Mouse (Mus musculus): ENCODE data around the gene Ltbp2.

The Ltbp2 gene

DNA sequence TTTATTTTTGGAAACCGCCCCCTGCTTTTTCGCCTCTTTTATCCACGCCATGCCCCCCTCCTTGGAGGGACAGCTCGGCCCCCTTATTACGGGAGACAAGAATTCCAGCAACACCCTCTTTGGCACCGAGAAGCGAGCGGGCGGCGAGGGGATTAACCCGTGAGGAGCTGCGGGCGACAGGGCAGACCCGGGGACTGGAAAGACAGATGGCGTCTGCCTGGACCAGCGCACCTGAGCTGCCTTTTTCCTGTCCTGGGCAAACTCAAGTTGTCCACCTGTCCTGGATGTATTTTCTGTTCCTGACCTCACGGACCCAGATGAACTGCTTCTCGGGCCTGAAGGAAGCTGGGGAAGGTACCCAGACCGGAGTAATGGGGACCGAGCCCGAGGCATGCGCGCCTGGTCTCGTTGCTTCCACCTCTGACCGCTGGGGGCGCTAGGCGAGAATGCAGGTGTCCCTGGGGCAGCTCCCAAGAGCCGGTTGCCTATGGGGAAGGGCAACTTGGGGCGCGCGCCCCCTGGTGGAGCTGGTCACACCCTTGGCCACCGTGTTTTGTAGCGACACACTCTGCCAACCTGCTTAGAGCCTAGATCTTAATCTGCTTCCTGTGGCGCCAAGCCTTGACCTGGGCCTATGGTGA, at the start of gene Ltbp2:
Gene Ltbp2, minus strand, starts transcription at position 52 of the 641 bp plus-strand sequence.
- peak; percentile 86 for DNase-seq (ENCODE audit: low read depth, low spot score)

DNA sequence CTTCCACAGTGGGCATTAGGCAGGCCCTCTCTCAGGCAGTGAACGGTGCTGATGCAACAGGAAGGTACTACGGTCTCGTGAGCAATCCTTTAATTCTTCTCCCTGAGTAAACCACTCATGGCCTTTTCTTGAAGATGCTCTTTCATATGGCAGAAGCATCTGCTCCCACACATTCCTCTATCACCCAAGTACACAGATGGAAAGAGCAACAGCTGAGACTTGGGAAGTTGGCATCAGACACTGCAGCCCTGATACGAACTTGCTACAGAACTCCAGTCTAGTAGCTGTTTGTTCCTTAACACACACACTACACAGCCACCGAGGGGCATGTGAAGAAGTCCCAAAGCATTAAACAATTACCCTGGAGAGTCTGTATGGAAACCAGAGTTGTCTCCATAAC, 48.0 kb upstream of the Ltbp2 start:
- no peak for DNase-seq (ENCODE audit: low read depth, low spot score)

DNA sequence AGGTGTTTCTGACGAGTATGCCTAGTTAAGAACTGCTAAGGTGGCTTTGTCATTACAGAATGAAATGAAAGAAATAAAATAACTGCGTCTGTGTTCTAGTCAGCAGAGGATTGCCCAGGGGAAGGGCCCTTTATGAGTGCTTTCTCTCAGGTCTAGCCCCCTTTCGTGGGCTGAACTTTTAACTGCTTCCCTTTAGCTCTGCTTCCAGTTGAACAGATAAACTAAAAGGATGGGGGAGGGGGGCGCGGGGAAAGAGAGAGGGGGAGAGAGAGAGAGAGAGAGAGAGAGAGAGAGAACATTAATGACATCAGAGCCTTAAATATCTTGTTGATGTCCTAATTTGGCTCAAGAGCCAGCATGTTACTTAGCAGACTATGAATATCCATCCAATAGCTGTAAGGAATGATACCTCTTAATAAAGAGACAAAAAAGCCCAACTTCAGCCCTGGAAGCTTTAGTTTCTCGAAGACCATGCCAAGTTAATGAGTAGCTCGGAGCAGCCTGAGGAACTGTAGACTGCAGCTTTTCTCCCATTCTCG, 45.6 kb upstream of the Ltbp2 start:
- no peak for DNase-seq (ENCODE audit: low read depth, low spot score)

DNA sequence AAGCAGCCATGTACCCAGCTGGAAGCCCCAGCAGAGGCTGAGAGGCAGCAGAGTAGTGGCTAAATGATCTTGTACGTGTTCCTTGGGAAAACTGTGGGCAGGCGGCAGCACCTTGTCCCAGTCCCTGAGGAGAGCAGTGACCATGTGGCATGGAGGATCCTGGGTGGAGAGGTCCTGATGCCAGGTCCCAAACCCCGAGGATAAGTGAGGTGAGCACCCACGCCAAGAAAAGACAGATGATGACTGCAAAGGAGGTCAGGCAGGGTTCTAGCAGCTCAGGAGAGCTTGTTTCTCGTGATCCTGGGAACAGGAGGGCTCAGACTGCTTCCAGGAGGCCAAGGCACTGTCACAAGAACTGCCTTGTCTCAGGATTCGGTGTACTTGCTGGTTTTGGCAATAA, 42.5 kb upstream of the Ltbp2 start:
- DNase-seq (ENCODE audit: low read depth, low spot score) = no peak

DNA sequence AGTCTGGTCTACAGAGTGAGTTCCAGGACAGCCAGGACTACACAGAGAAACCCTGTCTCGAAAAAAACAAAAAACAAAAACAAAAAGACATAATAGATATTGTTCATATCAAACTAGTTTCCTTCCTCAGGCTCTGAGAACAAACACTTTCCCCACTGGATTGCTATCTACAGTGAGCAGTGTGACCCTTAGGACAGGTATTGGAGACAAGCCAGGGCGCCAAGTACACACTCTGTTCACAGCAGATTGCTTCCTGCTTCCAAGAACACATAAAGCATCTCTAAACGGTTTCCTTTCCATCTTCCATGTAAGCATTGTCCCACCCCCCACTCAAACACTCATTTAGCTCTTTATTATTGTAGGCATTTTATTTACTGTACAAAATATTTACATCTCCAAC, 41.5 kb upstream of the Ltbp2 start:
- DNase-seq (ENCODE audit: low read depth, low spot score) = no peak

DNA sequence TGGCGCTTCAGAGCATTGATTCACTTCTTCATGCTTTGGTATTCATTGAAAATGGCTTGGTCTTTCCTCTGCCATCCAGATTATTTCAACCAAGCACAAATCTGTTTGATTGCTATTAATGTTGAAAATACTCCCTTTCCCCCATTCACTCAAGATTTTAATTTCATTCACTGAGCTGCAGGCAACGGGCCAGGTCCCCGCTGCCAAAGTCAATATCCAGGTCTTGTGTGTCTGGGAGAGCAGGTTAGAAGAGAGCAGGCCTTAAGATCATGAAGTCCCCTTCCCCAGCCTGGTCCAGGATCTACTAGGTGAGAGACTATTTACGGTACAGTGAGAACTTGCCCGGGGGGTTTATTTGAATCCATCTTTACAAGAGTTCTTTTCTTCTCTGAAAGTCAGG, 38.6 kb upstream of the Ltbp2 start:
- no peak for DNase-seq (ENCODE audit: low read depth, low spot score)

DNA sequence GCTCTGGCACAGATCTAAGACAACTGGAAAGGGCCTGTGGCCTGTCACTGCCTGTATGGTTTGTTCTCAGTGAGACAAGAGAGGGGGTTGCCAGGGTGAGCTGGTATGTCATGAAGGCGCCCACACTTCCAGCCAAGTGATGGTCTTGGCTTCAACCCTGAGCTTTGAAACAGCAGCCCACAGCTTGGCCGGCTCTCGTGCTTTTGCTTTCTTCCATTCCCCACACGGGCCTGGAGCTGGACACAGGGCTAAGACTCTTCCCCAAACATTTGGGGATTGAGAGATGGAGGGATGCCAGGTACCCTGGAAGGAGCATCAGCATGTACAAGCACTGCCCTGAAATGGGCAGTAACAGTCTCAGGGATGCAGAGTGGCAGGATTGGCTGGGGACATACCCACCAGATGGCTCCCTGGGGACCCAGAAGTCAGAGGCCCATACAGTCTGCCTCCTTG, 36.3 kb upstream of the Ltbp2 start:
- no peak for DNase-seq (ENCODE audit: low read depth, low spot score)

DNA sequence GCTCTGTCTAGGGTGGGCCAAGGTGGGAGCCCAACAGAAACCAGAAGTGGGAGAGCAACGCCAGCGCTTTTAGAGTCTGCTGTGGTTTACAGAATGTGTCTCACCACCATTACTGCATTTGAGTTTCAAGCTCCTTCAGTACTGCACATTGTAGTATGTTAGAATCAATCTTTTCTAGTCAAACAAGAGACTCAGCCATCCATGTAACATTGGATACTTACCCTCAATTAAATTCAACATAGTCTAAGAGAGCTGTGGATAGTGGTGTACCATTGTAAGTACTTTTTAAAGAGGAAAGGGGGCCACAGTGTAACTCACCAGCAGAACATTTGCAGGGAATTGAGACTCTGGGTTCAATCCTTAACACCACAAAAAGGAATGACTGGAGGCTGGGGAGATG, 35.3 kb upstream of the Ltbp2 start:
- no peak for DNase-seq (ENCODE audit: low read depth, low spot score)

DNA sequence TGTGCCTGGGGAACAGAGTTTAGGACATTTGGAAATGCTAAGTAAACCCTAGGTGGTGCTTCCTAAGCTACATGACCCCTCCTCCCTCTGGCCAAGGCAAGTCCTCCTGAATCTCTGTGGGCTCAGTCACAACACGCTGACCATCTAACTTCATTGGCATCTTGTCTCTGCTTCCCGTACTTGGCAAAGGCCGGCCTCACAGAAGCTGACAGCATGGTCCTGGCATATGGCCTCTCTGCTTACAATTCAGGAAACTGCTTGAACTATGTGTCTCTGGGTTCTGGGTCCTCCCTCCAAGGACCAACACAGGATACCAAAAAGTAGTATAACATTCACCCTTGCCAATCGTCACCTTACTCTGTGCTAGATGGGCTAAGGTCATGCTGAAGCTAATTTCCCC, 33.7 kb upstream of the Ltbp2 start:
- no peak for DNase-seq (ENCODE audit: low read depth, low spot score)

DNA sequence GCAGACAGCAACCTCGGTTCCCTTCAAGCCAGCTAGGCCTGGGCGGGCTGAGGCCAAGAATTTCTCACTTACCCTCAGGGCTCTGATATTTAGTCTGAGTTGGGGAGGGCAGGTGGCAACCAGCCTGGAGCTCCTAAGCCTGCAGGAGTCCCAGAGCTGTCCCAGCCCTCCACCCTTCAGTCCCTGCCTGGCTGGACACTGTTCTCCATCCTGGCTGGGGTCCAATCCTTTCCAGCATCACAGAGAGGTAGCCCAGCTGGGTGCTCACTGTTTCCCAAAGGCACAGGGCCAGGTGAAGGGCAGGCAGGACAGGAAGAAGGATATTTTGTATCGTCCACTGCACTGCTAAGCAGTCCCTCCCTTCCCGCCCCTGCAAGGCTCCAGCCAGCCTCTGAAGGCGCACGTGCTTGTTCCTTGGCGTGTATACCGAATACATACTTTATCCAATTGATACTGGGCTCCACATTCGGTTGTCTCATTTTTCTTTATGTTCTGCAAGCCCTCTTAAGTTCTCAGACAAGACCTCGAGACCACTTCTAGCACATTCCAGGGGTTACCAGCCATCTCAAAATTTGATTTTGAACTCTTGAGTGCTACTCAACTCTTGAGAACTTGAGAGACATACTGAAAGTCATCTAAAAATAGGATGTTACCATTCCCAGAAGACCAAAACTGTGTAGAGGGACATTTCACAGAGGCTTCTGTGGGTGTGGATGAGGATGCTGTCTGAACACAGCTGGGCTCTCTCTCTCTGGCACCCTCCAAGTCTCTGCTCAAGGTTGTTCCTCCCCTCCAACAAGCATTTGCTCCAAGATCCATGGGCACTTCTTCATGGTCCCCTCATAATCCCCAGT, 31.5 kb upstream of the Ltbp2 start:
- no peak for DNase-seq (ENCODE audit: low read depth, low spot score)

DNA sequence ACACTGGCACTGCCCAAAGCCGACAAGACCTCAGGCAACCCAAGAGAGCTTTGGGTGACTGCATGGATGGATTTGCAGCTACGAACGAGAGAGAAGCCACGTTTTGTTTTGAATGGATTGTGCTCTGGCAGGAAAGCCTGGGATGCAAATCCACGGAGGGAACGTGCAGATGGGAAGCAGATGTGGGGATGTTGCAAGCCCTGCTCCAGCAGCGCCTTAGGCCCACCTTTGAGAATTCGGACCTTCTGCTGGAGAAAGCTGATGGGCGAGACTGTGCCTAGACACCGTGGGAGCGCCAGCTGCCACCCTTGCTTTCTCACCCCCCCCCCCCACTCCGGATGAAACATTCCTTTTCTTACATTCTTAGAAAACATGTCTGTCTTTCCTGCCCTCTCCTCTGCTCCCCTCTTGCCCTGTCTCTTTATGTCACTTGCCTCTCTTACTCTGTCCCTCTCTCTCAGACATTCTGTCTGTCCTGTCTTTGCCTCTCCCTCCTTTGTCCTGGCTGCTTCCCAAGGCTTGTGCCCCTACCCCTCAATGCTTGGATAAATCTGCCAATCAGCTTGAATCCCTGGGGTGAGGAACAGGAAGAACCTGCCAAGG, 30.8 kb upstream of the Ltbp2 start:
- no peak for DNase-seq (ENCODE audit: low read depth, low spot score)

DNA sequence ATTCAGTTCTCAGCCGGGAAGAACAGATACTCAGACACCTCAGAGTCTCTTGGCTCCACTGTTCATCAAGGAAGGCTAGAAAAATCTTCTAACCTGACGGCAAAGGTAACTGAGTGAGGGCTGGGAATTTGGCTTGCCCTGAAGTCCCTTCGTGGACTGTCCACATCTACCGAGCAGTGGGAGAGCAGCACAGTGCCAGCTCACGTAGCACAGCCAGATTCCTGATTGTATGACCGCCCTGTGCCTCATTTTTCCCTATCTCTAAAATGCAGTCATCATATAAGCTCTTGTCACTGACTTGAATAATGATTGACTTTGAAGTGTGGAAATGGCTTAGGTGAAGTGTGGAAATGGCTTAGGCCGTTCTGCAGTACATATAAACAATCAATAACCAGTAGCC, 28.1 kb upstream of the Ltbp2 start:
- no peak for DNase-seq (ENCODE audit: low read depth, low spot score)

DNA sequence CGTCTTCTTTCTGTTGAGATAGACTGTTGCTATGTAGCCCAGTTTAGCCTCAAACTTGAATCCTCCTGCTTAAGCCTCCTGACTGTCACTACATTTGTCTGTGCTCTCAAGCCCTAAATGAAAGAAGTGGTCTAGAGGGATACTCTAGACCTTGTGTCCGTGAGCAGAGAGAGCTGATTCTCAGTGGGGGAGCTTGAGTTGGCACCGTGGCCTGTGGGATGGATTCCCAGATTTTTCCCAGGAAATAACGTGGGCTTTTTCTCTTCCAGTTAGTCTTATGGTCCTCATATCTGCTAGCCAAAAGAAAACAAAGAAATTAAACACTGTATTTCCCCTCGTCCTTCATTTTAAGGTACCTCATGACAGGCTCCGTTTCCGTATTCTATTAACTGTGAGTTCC, 24.0 kb upstream of the Ltbp2 start:
- no peak for DNase-seq (ENCODE audit: low read depth, low spot score)

DNA sequence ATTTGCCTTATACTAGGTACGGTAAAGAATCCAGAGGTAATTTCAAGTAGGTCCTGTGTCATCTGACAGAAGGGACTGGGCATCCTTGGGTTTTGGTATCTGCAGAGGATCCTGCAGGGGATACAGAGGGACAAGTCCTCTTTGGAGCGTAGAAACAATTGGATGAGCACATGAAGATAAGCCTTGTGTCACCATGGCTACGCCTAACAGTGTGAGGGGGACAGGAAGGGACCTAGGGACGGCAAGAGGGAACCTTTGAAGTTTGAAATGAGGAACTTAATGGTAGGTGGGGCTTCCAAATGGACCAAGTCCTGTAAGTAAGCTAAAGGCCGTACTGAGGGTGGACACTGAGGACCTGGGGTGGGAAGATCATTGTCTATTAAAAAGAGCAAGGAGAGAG, 21.0 kb upstream of the Ltbp2 start:
- no peak for DNase-seq (ENCODE audit: low read depth, low spot score)

DNA sequence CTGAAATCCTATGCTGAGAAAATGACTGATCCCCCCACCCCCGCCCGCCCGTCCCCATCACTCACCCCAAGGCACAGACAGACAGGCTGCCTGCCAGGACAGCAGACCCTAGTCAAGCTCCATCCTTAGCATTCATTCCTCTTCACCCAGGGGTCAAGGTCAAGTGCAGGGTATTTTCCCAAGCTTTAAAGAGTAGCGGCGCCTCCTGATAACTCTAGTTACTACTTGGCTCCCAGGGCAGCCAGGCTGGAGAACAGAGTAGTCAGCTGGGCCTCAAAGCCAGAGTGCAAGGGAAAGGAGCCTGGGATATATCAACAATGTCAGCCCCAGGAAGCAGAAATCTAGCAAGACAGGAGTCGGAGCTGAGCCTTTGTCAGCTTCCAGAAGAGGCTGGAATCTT, 19.9 kb upstream of the Ltbp2 start:
- no peak for DNase-seq (ENCODE audit: low read depth, low spot score)

DNA sequence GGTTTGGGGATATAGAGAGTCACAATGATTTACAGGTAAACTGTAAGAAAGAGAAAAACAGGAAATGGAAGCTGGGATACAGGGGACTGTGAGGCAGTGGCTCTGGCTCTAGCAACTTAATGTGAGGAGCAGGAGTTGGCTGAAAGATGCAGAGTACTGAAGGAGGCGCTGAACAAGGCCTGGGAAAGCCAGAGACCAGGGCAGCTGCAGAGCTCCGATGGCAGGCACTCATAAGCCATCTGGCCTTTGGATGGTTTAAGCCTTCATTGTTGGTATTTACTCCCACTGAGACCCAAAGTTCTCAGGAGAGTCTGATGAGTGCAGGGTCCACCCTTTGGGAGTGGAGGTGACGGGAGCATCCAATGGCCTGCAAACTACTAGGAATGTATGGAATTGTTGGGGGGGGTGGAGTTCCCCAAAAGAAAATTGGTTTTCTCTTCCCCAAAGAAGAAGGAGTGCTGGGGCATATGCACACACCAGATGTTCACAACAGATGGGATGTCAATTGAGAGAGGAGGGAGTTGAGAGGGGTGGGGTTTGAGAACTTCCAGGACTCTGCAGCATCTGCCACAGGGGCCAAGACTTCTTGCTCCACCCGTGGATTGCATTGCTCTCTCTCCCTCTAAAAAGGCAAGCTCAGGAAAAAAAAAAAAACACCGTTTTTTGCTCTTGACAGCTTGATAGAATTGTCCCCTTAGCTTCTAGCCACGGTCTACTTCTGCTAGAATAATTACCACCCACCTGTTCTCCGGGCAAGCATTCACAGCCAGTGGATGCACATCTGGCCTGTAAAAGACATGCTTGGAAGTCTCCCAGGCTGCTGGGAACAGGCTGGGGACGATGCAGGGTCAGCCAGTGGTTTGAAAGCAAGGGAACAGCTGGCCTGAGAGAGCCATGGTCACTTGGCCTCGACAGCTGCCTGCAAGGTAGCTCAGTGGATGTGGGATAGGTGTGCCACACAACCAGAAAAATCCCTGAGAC, 17.6 kb upstream of the Ltbp2 start:
- no peak for DNase-seq (ENCODE audit: low read depth, low spot score)

DNA sequence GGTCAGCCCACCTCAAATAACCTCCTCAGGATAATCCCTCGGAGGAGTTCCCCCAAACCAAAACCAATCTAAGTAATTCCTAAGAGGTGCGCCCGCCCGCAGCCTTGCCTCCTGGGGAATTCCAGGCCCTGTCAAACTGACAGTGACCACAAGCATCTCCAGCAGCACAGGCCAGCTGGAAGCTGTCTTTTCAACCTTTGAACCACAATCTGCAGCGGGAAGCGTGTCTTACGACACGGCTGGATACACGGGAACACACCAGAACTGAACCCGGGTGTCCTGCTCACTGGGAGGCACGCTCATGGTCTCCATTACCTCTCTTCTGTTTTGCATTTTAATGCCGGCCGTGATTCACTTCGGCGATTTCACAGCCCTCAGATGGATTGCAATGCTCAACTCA, 14.0 kb upstream of the Ltbp2 start:
- no peak for DNase-seq (ENCODE audit: low read depth, low spot score)

DNA sequence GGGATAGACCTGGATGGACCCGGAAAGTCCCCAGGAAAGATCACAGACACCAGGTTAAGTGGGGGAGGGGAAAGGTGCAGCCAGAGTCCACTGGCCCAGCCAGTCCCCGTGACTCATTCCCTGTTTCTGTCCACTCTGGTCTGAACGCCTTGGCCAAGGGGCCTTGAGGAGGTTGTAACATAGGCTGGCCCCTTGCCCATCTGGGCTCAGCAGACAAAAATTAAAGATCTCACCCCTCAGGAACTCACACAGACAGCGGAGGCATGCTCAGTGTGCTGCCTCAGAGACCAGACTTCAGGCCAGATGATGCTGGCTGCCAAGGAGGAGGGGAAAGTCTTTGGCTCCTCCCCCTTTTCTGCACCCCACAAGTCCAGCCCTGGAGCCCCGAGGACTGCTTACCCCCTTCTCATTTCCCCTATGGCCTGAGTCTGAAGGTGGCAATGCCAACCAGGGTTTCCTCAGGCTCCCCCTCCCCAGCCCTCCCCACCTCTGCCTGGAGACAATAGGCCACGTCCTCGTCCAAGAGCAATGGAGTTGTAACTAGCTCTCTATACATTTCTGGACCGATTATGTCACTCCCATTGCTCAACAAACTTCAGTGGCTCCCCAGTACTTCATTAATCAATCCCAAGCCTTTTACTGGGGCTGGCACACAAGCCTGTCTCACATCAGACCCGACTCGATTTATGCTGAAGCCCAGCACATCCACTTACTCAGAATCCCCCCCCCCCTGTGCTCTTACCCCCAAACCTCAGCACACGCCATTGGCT, 9.0 kb upstream of the Ltbp2 start:
- DNase-seq (ENCODE audit: low read depth, low spot score) = no peak

DNA sequence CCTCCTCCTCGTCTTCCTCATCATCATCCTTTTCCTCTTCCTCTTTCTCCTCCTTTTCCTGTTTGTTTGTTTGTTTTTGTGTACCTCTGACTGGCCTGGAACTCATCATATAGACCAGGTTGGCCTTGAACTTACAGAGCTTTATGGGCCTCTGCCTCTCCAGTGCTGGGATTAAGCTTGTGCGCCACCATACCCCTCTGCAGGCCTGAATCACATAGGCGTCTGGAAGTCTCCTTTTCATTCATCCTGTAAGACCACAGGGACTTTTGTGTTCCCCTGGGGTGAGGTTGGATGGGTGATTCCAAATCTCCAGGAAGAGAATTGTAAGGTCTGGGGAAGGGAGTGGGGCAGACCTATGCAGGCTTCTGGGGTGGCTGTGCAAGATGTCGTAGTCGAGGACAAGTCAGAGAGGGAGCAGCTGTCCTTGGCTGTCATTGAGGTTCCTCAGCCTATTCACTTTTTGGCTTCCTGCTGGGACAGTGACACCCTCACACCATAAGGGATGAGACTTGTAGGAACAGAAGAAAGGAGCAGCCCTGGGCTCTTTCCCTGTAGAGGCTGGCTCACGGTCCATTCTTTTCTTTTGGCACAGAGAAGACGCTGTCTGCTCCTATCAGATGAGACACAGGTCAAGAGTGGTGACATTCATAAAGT, 8.2 kb upstream of the Ltbp2 start:
- no peak for DNase-seq (ENCODE audit: low read depth, low spot score)

DNA sequence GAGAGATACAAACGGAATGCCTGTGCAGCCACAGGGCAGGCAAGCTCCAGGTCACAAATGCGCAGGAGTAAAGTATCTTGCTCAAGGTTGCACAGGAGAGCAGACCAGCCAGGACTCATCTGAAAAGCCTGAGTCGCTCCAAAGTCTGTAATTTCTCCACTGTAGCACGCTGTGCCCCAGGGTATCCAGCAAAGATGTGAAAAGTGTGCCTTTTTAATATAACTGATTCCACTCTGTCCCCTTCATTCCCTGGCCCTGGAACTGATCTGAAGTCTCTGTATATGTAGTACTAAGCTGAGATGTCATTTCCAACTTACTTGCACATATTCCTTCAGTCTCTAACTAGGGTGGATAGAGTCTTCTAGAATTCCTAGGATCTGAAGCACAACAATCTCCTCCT, 6.5 kb upstream of the Ltbp2 start:
- no peak for DNase-seq (ENCODE audit: low read depth, low spot score)
